Mouse (Mus musculus): ENCODE measurements around the gene Ocln. TPM values are rescaled to one million over a fixed set of nuclear protein-coding genes. Genes with fewer than 3 reads are reported as not detected.
A peak's percentile ranks its signal among the peaks of the same experiment; 100 is the strongest.

Ocln gene
- polyA plus RNA-seq, 1 experiment, result 0.42 TPM

GRCm38 (mm10) chr13:100544220-100544662 lies 8.3 kb downstream of the Ocln start:
- no peaks in the 10 kb centered on the region for H3K27me3 ChIP-seq (ENCODE audit: control insufficient read depth, insufficient read depth, insufficient read length)
- TF ChIP-seq CTCF (IDR thresholded peaks at IDR 0.05; ENCODE audit: control insufficient read depth, insufficient read depth, insufficient read length) (no peak), USF1 (IDR thresholded peaks at IDR 0.05; ENCODE audit: low read depth) (no peak), MAX (IDR thresholded peaks at IDR 0.05) (no peak), CEBPB (IDR thresholded peaks at IDR 0.05; ENCODE audit: low read depth) (no peak), MYOD1 (IDR thresholded peaks at IDR 0.05; ENCODE audit: control insufficient read depth, insufficient read length, low read depth) (no peak), FOSL1 (IDR thresholded peaks at IDR 0.05; ENCODE audit: insufficient read depth, low read length, poor library complexity, severe bottlenecking) (no peak), MYOG (IDR thresholded peaks at IDR 0.05; ENCODE audit: control insufficient read depth, extremely low read depth, insufficient read length) (no peak)
- no peaks in the 10 kb centered on the region for H3K79me2 ChIP-seq (ENCODE audit: control insufficient read depth, insufficient read depth)

DNA sequence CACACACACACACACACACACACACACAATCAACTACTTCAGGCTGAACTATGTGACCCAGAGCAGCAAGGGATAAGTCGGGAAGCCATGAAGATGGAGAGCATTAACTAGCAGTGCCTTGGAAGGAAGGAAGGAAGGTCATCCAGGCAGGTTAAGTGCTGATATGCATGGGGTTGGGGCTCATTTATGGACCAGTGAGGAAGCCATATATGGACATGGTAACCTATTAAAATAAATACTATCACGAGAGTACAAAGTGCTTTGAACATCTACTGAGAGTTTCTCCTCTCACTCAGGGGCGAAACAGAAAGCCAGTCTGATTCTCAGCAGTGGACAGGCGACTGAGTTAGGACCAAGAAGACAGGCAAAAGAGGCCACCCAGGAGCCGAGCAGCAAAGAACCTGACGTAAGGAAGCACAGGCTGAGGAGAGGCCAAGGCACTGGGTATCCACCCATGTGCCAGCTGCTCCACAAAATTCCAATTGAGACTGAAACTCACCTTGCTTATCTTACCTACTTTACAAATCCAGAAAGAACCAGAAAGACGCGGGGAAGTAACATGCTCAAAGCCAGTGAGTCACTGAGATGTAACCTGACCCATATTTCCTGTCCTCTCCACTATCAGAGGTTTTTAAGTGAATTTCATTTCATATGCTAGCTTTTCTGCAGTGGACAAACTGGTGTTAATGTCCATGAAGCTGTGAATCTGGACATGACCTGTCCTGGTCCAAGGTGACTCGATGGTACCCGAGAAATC lies 9.3 kb downstream of the Ocln start:
- no peak for TF ChIP-seq CEBPB (IDR thresholded peaks at IDR 0.05; ENCODE audit: low read depth)
- no peak for TF ChIP-seq USF1 (IDR thresholded peaks at IDR 0.05; ENCODE audit: low read depth)
- TF ChIP-seq MAX (IDR thresholded peaks at IDR 0.05), result no peak
- no peak for TF ChIP-seq MYOD1 (IDR thresholded peaks at IDR 0.05; ENCODE audit: control insufficient read depth, insufficient read length, low read depth)
- TF ChIP-seq FOSL1 (IDR thresholded peaks at IDR 0.05; ENCODE audit: insufficient read depth, low read length, poor library complexity, severe bottlenecking), result no peak
- no peak for TF ChIP-seq MYOG (IDR thresholded peaks at IDR 0.05; ENCODE audit: control insufficient read depth, extremely low read depth, insufficient read length)
- TF ChIP-seq CTCF (IDR thresholded peaks at IDR 0.05; ENCODE audit: control insufficient read depth, insufficient read depth, insufficient read length), result no peak
- Histone ChIP-seq H3K79me3 (ENCODE audit: low read depth) (no peaks in the 10 kb centered on the region), H3K79me2 (ENCODE audit: control insufficient read depth, insufficient read depth) (no peaks in the 10 kb centered on the region), H3ac (ENCODE audit: control insufficient read depth, insufficient read length, low read depth) (no peak overlapping the region), H3K36me3 (ENCODE audit: control insufficient read depth, insufficient read depth) (no peaks in the 10 kb centered on the region), H3K27me3 (ENCODE audit: control insufficient read depth, insufficient read depth, insufficient read length) (no peaks in the 10 kb centered on the region), H3K4me3 (ENCODE audit: insufficient read depth, poor library complexity, severe bottlenecking) (no peak overlapping the region)

More at GRCm38 (mm10) chr13:100544220-100544662, 8.3 kb downstream of the Ocln start:
- Histone ChIP-seq H3K79me3 (ENCODE audit: low read depth) (no peaks in the 10 kb centered on the region), H3K4me3 (ENCODE audit: insufficient read depth, poor library complexity, severe bottlenecking) (no peak overlapping the region), H3ac (ENCODE audit: control insufficient read depth, insufficient read length, low read depth) (no peak overlapping the region), H3K36me3 (ENCODE audit: control insufficient read depth, insufficient read depth) (no peaks in the 10 kb centered on the region)

GRCm38 (mm10) chr13:100536149-100536548 lies 16.4 kb downstream of the Ocln start:
- Histone ChIP-seq H3ac (ENCODE audit: control insufficient read depth, insufficient read length, low read depth) (no peak overlapping the region), H3K4me3 (ENCODE audit: insufficient read depth, poor library complexity, severe bottlenecking) (no peak overlapping the region), H3K36me3 (ENCODE audit: control insufficient read depth, insufficient read depth) (no peaks in the 10 kb centered on the region), H3K27me3 (ENCODE audit: control insufficient read depth, insufficient read depth, insufficient read length) (no peaks in the 10 kb centered on the region), H3K79me3 (ENCODE audit: low read depth) (no peaks in the 10 kb centered on the region), H3K79me2 (ENCODE audit: control insufficient read depth, insufficient read depth) (no peaks in the 10 kb centered on the region)
- TF ChIP-seq MAX (IDR thresholded peaks at IDR 0.05), result peak; percentile 23
- TF ChIP-seq FOSL1 (IDR thresholded peaks at IDR 0.05; ENCODE audit: insufficient read depth, low read length, poor library complexity, severe bottlenecking), result peak; percentile 42
- TF ChIP-seq MYOG (IDR thresholded peaks at IDR 0.05; ENCODE audit: control insufficient read depth, extremely low read depth, insufficient read length), result no peak

- H3K27me3 ChIP-seq (ENCODE audit: control insufficient read depth, insufficient read depth, insufficient read length), result no peaks in the 10 kb centered on the region
- no peaks in the 10 kb centered on the region for H3K79me3 ChIP-seq (ENCODE audit: low read depth)
- no peak for TF ChIP-seq CTCF (IDR thresholded peaks at IDR 0.05; ENCODE audit: control insufficient read depth, insufficient read depth, insufficient read length)
- TF ChIP-seq USF1 (IDR thresholded peaks at IDR 0.05; ENCODE audit: low read depth), result no peak
- no peak for TF ChIP-seq MYOG (IDR thresholded peaks at IDR 0.05; ENCODE audit: control insufficient read depth, extremely low read depth, insufficient read length)
- no peak for TF ChIP-seq CEBPB (IDR thresholded peaks at IDR 0.05; ENCODE audit: low read depth)
- TF ChIP-seq MYOD1 (IDR thresholded peaks at IDR 0.05; ENCODE audit: control insufficient read depth, insufficient read length, low read depth), result no peak
- no peak for TF ChIP-seq MAX (IDR thresholded peaks at IDR 0.05)
- no peak for TF ChIP-seq FOSL1 (IDR thresholded peaks at IDR 0.05; ENCODE audit: insufficient read depth, low read length, poor library complexity, severe bottlenecking)
- no peak overlapping the region for H3ac ChIP-seq (ENCODE audit: control insufficient read depth, insufficient read length, low read depth)
- H3K79me2 ChIP-seq (ENCODE audit: control insufficient read depth, insufficient read depth), result no peaks in the 10 kb centered on the region
- H3K4me3 ChIP-seq (ENCODE audit: insufficient read depth, poor library complexity, severe bottlenecking), result no peak overlapping the region
- H3K36me3 ChIP-seq (ENCODE audit: control insufficient read depth, insufficient read depth), result no peaks in the 10 kb centered on the region
Measured at GRCm38 (mm10) chr13:100532788-100533365, 19.6 kb downstream of the Ocln start.

DNA sequence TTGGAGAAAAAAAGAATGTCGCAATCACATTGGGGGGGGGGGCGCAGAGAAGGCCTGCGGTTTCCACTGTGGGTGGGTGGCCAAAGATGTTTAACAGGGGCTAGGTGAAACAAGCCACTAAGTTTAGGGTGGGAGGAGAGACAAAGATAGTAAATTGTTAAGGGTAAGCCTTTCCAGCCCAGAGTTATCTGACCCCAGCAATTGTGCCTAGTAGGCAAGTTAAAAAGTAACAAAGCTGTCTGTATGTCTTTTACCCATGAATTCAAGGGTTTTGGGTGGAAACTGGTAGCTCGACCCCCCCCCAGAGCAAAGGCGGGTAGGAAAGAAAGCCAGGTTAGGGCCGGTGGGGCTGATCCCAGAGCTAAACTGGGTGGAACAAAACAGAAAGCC lies 25.9 kb downstream of the Ocln start:
- Histone ChIP-seq H3K79me2 (ENCODE audit: control insufficient read depth, insufficient read depth) (no peaks in the 10 kb centered on the region), H3K79me3 (ENCODE audit: low read depth) (no peaks in the 10 kb centered on the region), H3ac (ENCODE audit: control insufficient read depth, insufficient read length, low read depth) (no peak overlapping the region), H3K36me3 (ENCODE audit: control insufficient read depth, insufficient read depth) (no peaks in the 10 kb centered on the region), H3K4me3 (ENCODE audit: insufficient read depth, poor library complexity, severe bottlenecking) (no peak overlapping the region), H3K27me3 (ENCODE audit: control insufficient read depth, insufficient read depth, insufficient read length) (no peaks in the 10 kb centered on the region)
- TF ChIP-seq CEBPB (IDR thresholded peaks at IDR 0.05; ENCODE audit: low read depth) (peak; percentile 1), MYOG (IDR thresholded peaks at IDR 0.05; ENCODE audit: control insufficient read depth, extremely low read depth, insufficient read length) (no peak), FOSL1 (IDR thresholded peaks at IDR 0.05; ENCODE audit: insufficient read depth, low read length, poor library complexity, severe bottlenecking) (no peak), USF1 (IDR thresholded peaks at IDR 0.05; ENCODE audit: low read depth) (no peak), MAX (IDR thresholded peaks at IDR 0.05) (no peak)

All from C2C12 (cell line).